Mouse (Mus musculus) heart, embryonic 13.5 days (tissue): ENCODE measurements around the gene Olfr1395. TPM values are rescaled to one million over a fixed set of nuclear protein-coding genes. Genes with fewer than 3 reads are reported as not detected.

Source experiments
- ATAC-seq: fragments of 200-750 bp; cut with Nextera tagmentation; 2 replicates; pipeline ENCODE4 v1.8.0; 2017; ENCODE audit warnings: moderate TSS enrichment; ENCODE audit not compliant: insufficient number of reproducible peaks, low FRiP score, low TSS enrichment; ENCODE audit errors: extremely low read depth
- H3K27ac ChIP-seq: fragments of 300-500 bp; sonication (generic); replicated peaks from 2 replicates; pipeline ENCODE4 v1.5.1; 2015; ENCODE audit warnings: moderate library complexity, mild to moderate bottlenecking, inconsistent platforms
- H3K27me3 ChIP-seq: fragments of 300-500 bp; sonication (generic); replicated peaks from 2 replicates; pipeline ENCODE4 v1.6.1; 2015; ENCODE audit warnings: mild to moderate bottlenecking, inconsistent platforms
- H3K36me3 ChIP-seq: fragments of 300-500 bp; sonication (generic); 2 replicates; pipeline ENCODE4 v1.6.1; 2015; ENCODE audit warnings: mild to moderate bottlenecking, inconsistent platforms
- H3K4me1 ChIP-seq: fragments of 300-500 bp; sonication (generic); 2 replicates; pipeline ENCODE4 v1.6.1; 2015; ENCODE audit warnings: inconsistent platforms
- H3K4me2 ChIP-seq: fragments of 300-500 bp; sonication (generic); 2 replicates; pipeline ENCODE4 v1.6.1; 2015; ENCODE audit warnings: inconsistent platforms, mild to moderate bottlenecking, moderate library complexity
- H3K4me3 ChIP-seq: fragments of 300-500 bp; sonication (generic); 2 replicates; pipeline ENCODE4 v1.5.1; 2015; ENCODE audit warnings: moderate library complexity, mild to moderate bottlenecking, inconsistent platforms
- H3K9ac ChIP-seq: fragments of 300-500 bp; sonication (generic); 2 replicates; pipeline ENCODE4 v1.6.1; 2015; ENCODE audit warnings: inconsistent platforms, mild to moderate bottlenecking, moderate library complexity
- H3K9me3 ChIP-seq: fragments of 300-500 bp; sonication (generic); 2 replicates; pipeline ENCODE4 v1.6.1; 2016; ENCODE audit warnings: inconsistent platforms
- WGBS: fragments of 180-500 bp; shearing (Covaris S2); methylation state at CpG from one replicate; pipeline ENCODE4 v1.1.7; 2015; ENCODE audit warnings: mixed read lengths; 5-methylcytosine and 5-hydroxymethylcytosine counted together
- polyA plus RNA-seq: library from polyadenylated mRNA; unstranded; fragments of >200 nt; fragmentation: Nextera tagmentation; extraction: Ambion mirVana; gene quantifications from 2 replicates; pipeline ENCODE4 v1.2.1, GENCODE M21; 2015

The Olfr1395 gene
- polyA plus RNA-seq: not detected in 2 replicates

DNA sequence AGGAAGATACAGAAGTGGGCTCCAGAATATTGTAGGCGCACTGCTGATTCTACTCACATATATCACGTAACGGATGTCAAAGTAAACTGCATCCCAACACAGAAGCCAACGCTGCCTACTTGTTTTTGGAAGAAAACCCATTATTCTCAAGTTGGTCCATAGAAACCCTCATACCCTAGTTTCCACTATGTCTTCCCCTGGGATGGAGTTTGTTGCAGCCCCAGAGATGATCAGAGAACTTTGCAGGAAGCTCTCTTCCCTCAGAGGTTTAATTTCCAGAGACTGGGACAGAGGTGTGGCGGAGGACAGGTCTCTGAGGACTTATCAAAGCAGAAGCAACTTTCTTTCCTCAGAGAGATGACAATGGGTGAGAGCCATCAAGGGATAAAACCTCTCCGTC lies at the start of gene Olfr1395:
Olfr1395 (plus strand) TSS at position 301 of the 400 bp plus-strand sequence.
- no peak within 1 kb of the TSS for H3K9ac ChIP-seq
- no peaks in the 10 kb centered on the region for H3K36me3 ChIP-seq
- H3K27ac ChIP-seq: no peak within 1 kb of the TSS
- H3K4me2 ChIP-seq: no peak within 1 kb of the TSS
- H3K4me3 ChIP-seq: no peak within 1 kb of the TSS
- no peaks in the 10 kb centered on the region for H3K9me3 ChIP-seq
- no peaks in the 10 kb centered on the region for H3K27me3 ChIP-seq
- ATAC-seq: no peak
- WGBS: 78% methylated on average over 6 of the region's 6 CpGs
- H3K4me1 ChIP-seq: no peaks in the 10 kb centered on the region

DNA sequence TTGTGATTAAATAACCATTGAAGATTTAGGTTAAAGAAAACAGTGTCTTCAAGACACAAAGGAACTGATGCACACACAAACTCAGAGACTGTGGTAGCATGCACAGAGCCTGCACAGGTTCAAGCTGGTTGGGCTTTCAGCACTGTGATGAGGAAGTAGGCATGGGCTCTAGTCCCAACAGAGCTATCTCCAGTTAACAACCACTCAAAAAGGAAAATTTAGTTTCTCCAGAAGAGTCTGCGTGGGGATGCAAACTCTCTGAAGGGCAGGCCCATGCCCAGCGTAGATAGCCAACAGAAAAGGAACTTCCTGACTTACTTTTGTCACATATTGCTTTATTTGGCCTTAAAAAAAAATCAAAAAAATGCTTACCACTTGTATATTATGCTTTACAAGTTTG lies 49.3 kb upstream of the Olfr1395 start:
- peaks cover 7% of the 10 kb centered on the region for H3K4me1 ChIP-seq
- H3K9me3 ChIP-seq: no peaks in the 10 kb centered on the region
- no peak for ATAC-seq
- no peak overlapping the region for H3K4me2 ChIP-seq
- no peak overlapping the region for H3K4me3 ChIP-seq
- H3K9ac ChIP-seq: no peak overlapping the region
- H3K27me3 ChIP-seq: no peaks in the 10 kb centered on the region
- no peaks in the 10 kb centered on the region for H3K36me3 ChIP-seq
- H3K27ac ChIP-seq: no peak overlapping the region
- WGBS: 61% methylated on average over 2 of the region's 2 CpGs

DNA sequence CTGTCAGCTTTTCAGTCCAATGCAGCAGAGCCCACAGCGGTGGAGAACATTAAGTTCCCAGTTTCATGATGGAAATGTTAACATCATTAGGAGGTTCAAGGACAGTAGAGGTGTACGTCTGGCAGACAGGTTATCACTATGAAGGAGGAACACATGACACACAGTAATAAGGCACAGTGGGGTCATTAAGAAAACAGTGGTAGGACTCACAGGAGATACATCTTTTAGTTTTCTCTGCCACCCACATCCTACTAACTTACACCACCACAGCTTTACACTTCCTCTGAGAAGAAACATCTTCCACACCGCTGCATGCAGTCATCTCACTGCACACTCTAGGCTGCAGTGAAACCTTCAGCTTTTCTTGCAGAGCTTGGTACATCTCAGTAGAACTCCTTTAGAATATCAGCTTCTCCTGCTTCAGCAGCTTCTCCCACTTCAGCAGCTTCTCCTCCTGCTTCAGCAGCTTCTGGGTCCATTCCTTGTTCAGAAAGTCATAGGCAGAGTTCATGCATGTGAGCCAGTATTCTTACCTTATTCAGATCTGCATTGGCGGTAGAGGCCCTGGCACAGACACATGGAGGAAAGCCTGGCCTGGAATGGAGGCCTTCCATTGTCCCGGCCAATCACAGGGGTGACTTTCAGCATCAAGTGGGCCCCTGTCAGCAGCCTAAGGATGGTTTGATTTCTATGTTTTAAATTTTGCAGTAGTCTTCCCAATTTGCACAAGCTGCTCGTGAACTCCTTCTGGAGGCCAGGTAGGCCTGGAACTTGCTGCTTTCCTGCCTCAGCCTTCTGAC lies 48.0 kb upstream of the Olfr1395 start:
- Histone ChIP-seq H3K4me2 (no peak overlapping the region), H3K36me3 (no peaks in the 10 kb centered on the region), H3K4me1 (no peaks in the 10 kb centered on the region), H3K27ac (no peak overlapping the region), H3K9me3 (no peaks in the 10 kb centered on the region), H3K4me3 (no peak overlapping the region), H3K9ac (no peak overlapping the region), H3K27me3 (no peaks in the 10 kb centered on the region)
- 76% methylated on average over 6 of the region's 6 CpGs for WGBS
- ATAC-seq: no peak

DNA sequence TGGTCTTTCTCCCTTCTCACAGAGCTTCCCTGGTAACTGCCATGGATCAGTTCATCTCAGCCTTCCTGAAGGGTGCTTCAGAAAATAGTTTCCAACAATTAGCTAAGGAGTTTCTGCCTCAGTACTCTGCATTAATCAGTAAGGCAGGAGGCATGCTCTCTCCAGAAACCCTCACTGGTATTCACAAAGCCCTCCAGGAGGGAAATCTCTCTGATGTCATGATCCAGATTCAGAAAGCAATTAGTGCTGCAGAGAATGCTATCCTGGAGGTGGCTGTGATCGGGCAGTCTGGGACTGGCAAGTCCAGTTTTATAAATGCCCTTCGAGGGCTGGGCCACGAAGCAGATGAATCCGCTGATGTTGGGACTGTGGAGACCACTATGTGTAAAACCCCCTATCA lies 46.7 kb upstream of the Olfr1395 start:
- no peaks in the 10 kb centered on the region for H3K9me3 ChIP-seq
- ATAC-seq: no peak
- H3K9ac ChIP-seq: no peak overlapping the region
- H3K4me2 ChIP-seq: no peak overlapping the region
- H3K4me1 ChIP-seq: no peaks in the 10 kb centered on the region
- no peaks in the 10 kb centered on the region for H3K36me3 ChIP-seq
- 84% methylated on average over 4 of the region's 4 CpGs for WGBS
- H3K27ac ChIP-seq: no peak overlapping the region
- H3K4me3 ChIP-seq: no peak overlapping the region
- no peaks in the 10 kb centered on the region for H3K27me3 ChIP-seq

DNA sequence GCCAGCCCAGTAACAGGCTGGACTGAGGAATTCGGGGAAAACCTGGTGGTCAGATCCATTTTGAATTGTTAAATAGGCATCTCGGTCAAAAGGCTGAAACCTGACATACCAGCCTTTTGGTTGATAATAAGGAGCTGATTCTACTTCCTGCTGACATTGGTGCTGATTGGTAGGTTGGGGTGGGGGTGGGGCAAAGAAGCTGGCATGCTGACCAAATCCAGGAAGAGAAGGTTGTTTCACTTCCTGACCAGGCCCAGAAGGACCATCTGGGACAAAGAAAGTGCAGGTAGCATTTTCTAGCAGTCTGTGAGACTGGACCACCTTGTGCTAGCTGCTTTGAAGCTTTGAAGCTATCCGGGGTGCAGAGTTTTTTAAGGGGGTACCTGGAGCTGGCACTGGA lies 41.7 kb upstream of the Olfr1395 start:
- Histone ChIP-seq H3K4me1 (peaks cover 5% of the 10 kb centered on the region; the same call in 1 of the 2 replicates), H3K4me2 (no peak overlapping the region), H3K9ac (no peak overlapping the region), H3K36me3 (no peaks in the 10 kb centered on the region), H3K9me3 (no peaks in the 10 kb centered on the region), H3K27me3 (no peaks in the 10 kb centered on the region), H3K4me3 (no peak overlapping the region), H3K27ac (no peak overlapping the region)
- ATAC-seq: no peak
- 67% methylated on average over 3 of the region's 3 CpGs for WGBS

DNA sequence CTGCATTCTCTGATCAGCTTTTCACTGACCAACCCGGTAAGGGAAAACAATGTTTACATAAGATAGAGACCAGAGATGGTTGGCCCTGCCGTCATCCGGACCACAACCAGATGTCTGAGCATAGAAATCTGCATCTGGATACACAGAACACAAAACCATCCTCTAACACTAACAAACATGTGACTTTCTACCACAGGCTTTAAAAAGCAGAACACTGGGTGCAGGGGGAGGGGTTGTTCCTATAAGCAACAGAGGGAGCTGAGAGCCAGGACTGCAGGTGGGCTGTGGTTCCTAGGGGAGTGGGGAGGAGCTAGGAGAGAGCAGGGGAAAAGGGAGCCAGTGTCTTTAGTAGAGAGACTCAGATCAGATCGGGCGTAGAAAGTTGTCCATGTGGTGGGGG lies 40.6 kb upstream of the Olfr1395 start:
- H3K9ac ChIP-seq: no peak overlapping the region
- no peak overlapping the region for H3K27ac ChIP-seq
- no peak overlapping the region for H3K4me3 ChIP-seq
- no peaks in the 10 kb centered on the region for H3K27me3 ChIP-seq
- ATAC-seq: no peak
- no peaks in the 10 kb centered on the region for H3K36me3 ChIP-seq
- WGBS: 31% methylated on average over 5 of the region's 5 CpGs
- peaks cover 5% of the 10 kb centered on the region; the same call in 1 of the 2 replicates for H3K4me1 ChIP-seq
- H3K9me3 ChIP-seq: no peaks in the 10 kb centered on the region
- H3K4me2 ChIP-seq: no peak overlapping the region

DNA sequence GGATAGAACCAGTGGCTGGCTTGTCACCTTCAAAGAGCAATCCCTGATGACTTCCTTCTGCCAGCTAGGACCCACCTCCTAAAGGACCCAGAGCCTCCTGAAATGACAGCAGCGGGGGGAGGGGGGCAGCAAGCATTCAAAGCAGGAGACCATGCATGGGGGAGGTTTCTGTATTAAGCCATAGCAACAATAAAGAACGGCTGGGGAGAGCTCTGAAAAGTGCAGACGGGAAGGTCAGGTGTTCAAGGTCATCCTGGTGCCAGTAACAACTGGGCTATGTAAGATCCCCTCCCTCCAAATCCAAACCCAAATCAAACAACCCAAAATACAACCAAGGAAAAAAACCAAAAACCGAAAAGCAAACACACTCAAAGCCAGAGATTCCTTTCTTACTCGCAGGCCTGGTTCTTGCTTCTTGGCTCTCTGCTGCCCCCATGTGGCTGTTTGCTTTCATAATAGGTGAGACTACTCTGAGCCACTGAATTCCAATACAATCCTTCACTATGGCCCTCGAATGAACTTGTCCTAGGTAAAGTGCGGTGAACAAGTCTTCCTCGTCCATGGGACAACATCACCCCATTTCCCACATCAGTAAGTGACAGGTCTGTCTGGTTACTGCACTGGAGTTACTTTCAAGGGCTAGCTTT lies 38.9 kb upstream of the Olfr1395 start:
- Histone ChIP-seq H3K36me3 (no peaks in the 10 kb centered on the region), H3K4me3 (no peak overlapping the region), H3K9ac (peak overlapping the region; percentile 52; the same call in 1 of the 2 replicates), H3K27me3 (no peaks in the 10 kb centered on the region), H3K9me3 (no peaks in the 10 kb centered on the region), H3K4me1 (peaks cover 5% of the 10 kb centered on the region; the same call in 1 of the 2 replicates), H3K27ac (no peak overlapping the region; the same call in 1 of the 2 replicates), H3K4me2 (peak overlapping the region; percentile 46)
- 14% methylated on average over 8 of the region's 8 CpGs for WGBS
- no peak for ATAC-seq

DNA sequence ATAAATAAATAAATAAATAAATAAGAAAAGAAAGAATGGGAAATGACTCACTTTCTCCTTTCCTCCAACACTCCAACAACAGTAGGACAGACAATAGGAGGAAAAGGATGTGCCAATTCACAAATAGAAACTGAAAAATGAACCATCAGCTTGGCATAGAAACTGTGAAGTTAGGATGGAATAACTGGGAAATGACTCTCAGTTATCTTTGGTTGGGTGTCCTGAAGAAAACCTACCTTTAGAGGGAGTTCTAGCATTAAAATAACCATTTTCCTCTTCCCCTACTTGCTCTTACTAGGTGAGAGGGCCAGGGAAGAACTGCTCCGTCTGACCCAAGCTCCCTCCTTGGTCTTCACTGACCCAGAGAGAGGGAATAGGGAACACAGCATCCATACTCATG lies 36.3 kb upstream of the Olfr1395 start:
- Histone ChIP-seq H3K4me3 (no peak overlapping the region), H3K9ac (no peak overlapping the region), H3K4me1 (peaks cover 5% of the 10 kb centered on the region; the same call in 1 of the 2 replicates), H3K27ac (no peak overlapping the region), H3K9me3 (no peaks in the 10 kb centered on the region), H3K36me3 (no peaks in the 10 kb centered on the region), H3K27me3 (0 out of 2 replicates have a peak, but pooled peaks cover 3% of the 10 kb centered on the region), H3K4me2 (no peak overlapping the region)
- WGBS: 50% methylated on average over 1 of the region's 1 CpGs
- ATAC-seq: no peak

DNA sequence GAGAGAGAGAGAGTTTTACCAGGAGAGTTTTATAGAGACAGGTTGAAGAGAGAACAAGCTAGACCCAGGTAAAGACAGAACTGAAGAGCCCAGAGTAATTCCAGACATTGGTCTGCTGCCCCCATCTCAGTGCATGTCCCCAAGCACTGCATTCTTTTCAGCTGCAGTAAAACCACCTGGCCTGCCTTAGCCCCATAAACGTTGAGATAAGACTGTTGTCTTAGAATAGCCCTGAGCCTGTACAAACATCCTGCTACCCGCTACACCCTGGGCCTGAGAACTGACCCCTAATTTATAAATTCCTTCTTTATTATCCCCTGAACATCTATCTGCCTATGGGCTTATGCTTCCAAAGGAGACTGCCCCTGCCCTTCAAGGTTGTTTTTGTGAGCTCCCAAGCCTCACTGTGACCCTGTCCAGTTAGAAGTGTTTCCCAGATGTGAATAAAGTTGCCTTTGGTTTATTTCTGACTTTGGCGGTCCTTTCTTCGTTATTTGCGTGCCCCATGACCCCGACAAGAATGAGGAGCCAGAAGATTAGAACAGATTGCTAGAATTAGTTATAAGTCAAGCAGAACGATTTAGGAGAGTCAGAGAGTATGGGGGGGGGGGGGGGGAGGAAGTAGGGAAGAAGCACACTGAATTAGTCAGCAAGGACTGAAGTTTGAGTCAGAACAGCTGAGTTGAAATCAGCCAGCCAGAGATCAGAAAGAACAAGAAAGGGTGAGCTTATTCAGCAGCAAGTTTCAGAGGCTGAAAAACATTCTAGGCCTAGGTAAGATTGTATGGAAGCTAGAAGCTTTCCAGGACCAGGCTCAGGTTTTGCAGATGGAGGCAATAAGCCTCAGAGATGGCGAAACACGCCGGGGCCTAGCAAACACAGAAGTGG lies 34.2 kb upstream of the Olfr1395 start:
- Histone ChIP-seq H3K4me3 (no peak overlapping the region), H3K4me2 (no peak overlapping the region), H3K9ac (no peak overlapping the region), H3K27ac (no peak overlapping the region), H3K27me3 (0 out of 2 replicates have a peak, but pooled peaks cover 3% of the 10 kb centered on the region), H3K9me3 (no peaks in the 10 kb centered on the region), H3K4me1 (peaks cover 3% of the 10 kb centered on the region; the same call in 1 of the 2 replicates), H3K36me3 (no peaks in the 10 kb centered on the region)
- no peak for ATAC-seq
- WGBS: 66% methylated on average over 10 of the region's 10 CpGs

DNA sequence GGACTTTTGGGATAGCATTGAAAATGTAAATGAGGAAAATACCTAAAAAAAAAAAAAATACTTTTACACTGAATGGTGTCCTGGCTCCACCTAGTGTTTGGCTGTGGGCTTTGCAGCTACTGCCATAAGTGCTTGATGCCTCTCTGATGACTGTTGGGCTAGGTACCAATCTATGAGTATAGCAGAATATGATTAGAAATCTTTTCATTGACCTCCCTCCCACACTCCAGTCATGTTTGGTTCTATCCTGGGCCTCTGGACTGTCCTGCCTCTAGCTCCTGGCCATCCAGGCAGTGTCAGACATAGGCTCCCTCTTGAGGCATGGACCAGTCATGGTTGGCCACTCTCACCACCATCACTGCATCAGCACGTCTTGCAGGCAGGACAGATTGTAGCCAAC lies 33.2 kb upstream of the Olfr1395 start:
- Histone ChIP-seq H3K27ac (no peak overlapping the region), H3K27me3 (0 out of 2 replicates have a peak, but pooled peaks cover 3% of the 10 kb centered on the region), H3K4me1 (no peaks in the 10 kb centered on the region), H3K4me2 (no peak overlapping the region), H3K4me3 (no peak overlapping the region), H3K9me3 (no peaks in the 10 kb centered on the region), H3K9ac (no peak overlapping the region), H3K36me3 (no peaks in the 10 kb centered on the region)
- 36% methylated on average over 1 of the region's 1 CpGs for WGBS
- no peak for ATAC-seq

DNA sequence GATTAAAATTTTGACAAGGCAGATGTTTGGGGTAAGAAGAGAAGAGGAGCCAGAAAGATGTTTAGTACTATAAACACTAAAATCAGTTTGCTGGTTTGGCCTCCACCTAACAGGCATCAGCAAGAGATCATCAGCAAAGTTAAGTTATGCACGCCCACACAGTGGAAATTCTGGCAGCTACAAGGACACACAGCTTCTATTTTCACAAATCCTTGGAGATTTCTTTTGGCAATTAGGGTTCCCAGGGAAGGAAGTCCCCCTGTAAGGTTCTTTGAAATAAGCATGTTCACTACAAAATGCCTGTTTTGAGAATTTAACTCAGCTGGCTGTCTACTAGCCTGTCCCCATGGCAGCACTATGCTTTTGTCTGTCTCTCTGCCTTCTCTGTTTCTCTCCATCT lies 31.1 kb upstream of the Olfr1395 start:
- Histone ChIP-seq H3K4me1 (no peaks in the 10 kb centered on the region), H3K36me3 (no peaks in the 10 kb centered on the region), H3K27me3 (0 out of 2 replicates have a peak, but pooled peaks cover 3% of the 10 kb centered on the region), H3K4me3 (no peak overlapping the region), H3K9ac (no peak overlapping the region), H3K9me3 (no peaks in the 10 kb centered on the region), H3K4me2 (no peak overlapping the region), H3K27ac (no peak overlapping the region)
- WGBS: 54% methylated on average over 1 of the region's 1 CpGs
- no peak for ATAC-seq
